Mouse (Mus musculus) stomach, postnatal 0 days (tissue): ENCODE data around the gene Mpp2. TPM values are rescaled to one million over a fixed set of nuclear protein-coding genes. Genes with fewer than 3 reads are reported as not detected.

ENCODE experiments used
- ATAC-seq: fragments of 200-750 bp; cut with Nextera tagmentation; 2 replicates; pipeline ENCODE4 v1.8.0; 2017; ENCODE audit not compliant: low FRiP score, low TSS enrichment
- DNase-seq: peaks from one replicate; pipeline ENCODE4 v3.0.0-alpha.2; 2016; ENCODE audit warnings: low spot score
- H3K27ac ChIP-seq: fragments of 300-500 bp; sonication (generic); replicated peaks from 2 replicates; pipeline ENCODE4 v1.5.1; 2014; ENCODE audit warnings: mild to moderate bottlenecking, control low read depth
- H3K27me3 ChIP-seq: fragments of 300-500 bp; sonication (generic); 2 replicates; pipeline ENCODE4 v1.6.1; 2014; ENCODE audit warnings: low read length; ENCODE audit not compliant: control insufficient read depth, insufficient read depth
- H3K36me3 ChIP-seq: fragments of 300-500 bp; sonication (generic); 2 replicates; pipeline ENCODE4 v1.6.1; 2014; ENCODE audit warnings: low read length, mixed read lengths; ENCODE audit not compliant: control insufficient read depth, insufficient read depth
- H3K4me1 ChIP-seq: fragments of 300-500 bp; sonication (generic); replicated peaks from 2 replicates; pipeline ENCODE4 v1.6.1; 2014; ENCODE audit warnings: antibody characterized with exemption; ENCODE audit not compliant: control insufficient read depth, insufficient read depth
- H3K4me2 ChIP-seq: fragments of 300-500 bp; sonication (generic); replicated peaks from 2 replicates; pipeline ENCODE4 v1.6.1; 2014; ENCODE audit warnings: low read depth, mild to moderate bottlenecking, control low read depth, moderate library complexity
- H3K4me3 ChIP-seq: fragments of 300-500 bp; sonication (generic); 2 replicates; pipeline ENCODE4 v1.5.1; 2014; ENCODE audit warnings: low read depth, low read length, control low read depth
- H3K9ac ChIP-seq: fragments of 300-500 bp; sonication (generic); 2 replicates; pipeline ENCODE4 v1.6.1; 2014; ENCODE audit warnings: mild to moderate bottlenecking, low read length, control low read depth, mixed read lengths
- H3K9me3 ChIP-seq: fragments of 300-500 bp; sonication (generic); 2 replicates; pipeline ENCODE4 v1.6.1; 2016; ENCODE audit warnings: low read length; ENCODE audit not compliant: control insufficient read depth
- CTCF ChIP-seq: IDR thresholded peaks from 2 replicates; pipeline ENCODE4 v1.5.1; 2016; ENCODE audit warnings: antibody characterized with exemption, low read depth, mild to moderate bottlenecking, moderate library complexity
- EP300 ChIP-seq: optimal IDR thresholded peaks from 2 replicates; pipeline ENCODE3; 2016; ENCODE audit warnings: antibody characterized with exemption
- WGBS: fragments of 180-500 bp; shearing (Covaris S2); extraction: QIAGEN DNeasy Blood & Tissue Kit; methylation state at CpG from one replicate; pipeline ENCODE4 v1.1.7; 2014; 5-methylcytosine and 5-hydroxymethylcytosine counted together
- polyA plus RNA-seq: library from polyadenylated mRNA; unstranded; fragments of >200 nt; fragmentation: Nextera tagmentation; extraction: Ambion mirVana; gene quantifications from 2 replicates; pipeline ENCODE4 v1.2.1, GENCODE M21; 2015

Mpp2 gene
- polyA plus RNA-seq, result 2.8 and 3.4 TPM in 2 replicates

DNA sequence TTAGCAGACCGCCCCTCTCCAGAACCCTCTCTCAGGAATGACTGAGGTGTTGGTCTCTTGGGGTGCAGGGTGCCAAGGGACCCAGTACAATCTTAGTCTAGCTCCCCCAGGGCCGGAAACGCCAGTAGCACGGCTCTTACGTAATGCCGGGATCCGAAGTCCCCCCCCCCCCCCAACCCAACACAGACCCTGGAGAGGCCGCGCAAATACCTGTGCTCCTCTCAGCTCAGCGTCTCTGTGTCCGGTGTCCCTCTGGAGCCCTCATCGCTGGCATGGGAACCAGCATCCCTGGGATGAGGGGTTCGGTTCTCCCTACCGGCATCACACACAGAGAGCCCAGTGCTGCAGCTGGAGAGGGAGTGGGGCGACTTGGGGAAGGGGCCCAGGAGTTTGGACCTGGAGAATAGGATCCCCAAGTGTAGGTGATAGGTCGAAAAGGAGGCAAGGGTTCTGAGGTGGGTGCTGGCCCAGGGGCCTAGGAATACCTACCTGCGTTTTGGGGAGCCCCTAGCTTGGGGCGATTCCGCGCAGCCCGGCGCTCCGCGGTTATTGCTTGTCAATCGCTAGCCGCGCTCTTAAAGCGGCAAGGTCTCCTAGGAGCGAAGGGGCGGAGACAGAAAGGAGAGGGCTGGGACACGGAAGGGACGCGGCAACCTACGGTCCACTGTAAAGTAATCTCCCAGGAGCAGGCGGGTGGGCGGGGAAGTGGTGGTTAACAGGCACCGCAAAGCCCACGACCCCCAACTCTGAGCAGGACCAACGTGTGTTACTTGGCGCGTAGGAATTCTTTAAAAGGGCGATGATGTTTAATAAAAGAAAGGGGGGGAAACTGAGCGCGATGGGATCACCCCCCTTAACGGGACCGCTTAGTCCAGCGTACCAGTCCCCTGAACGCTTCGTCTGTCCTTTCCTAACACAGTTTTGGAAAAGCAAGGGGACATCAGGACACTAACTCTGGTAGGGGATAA lies at the start of gene Mpp2:
TSS of gene Mpp2 (minus strand) at position 585 of the 968 bp plus-strand sequence.
- Histone ChIP-seq H3K4me3 (peak within 1 kb of the TSS; percentile 61), H3K27me3 (no peaks in the 10 kb centered on the region), H3K36me3 (no peaks in the 10 kb centered on the region), H3K9me3 (no peaks in the 10 kb centered on the region), H3K9ac (peak within 1 kb of the TSS; percentile 63), H3K4me2 (peak within 1 kb of the TSS; percentile 96), H3K4me1 (no peaks in the 10 kb centered on the region), H3K27ac (peak within 1 kb of the TSS; percentile 75)
- peak; percentile 62 for ATAC-seq
- peak; percentile 82 for DNase-seq
- WGBS, result under 1% methylated on average over 48 of the region's 49 CpGs
- no peak for TF ChIP-seq CTCF
- no peak for TF ChIP-seq EP300

DNA sequence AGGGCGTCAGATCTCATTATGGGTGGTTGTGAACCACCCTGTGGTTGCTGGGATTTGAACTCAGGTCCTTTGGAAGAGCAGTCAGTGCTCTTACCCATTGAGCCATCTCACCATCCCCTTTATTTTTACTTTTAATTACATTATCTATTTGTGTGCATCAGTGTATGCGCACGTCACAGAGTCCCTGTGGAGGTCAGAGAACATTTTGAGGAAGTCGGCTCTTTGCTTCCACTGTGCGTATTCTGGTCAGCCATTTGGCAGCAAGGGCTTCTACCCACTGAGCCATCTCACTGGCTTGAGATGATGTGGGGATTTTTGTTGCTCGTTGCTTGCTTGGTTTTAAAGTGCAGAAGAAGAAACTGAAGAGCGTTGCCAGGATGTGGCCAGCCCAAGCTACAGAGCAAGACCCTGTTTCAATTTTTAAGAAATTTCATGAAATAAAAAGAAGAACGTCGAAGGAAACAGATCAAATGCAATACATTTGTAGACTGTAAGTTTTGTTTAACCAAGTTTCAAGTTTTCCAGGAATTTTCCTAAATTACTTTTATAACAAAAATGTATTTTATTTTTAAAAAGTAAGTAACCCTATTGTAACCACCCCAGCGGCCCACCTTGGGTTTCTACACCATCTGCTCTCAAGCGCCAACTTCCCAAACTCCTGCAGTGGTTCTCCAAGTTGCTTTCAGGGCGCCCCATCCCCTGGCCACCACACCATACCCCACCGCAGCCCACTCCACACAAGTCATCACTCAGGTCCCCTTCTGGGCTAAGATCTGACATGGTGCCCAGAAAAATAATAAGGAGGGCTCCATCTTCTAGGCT lies 49.5 kb upstream of the Mpp2 start:
- DNase-seq (no peak), ATAC-seq (no peak)
- no peaks in the 10 kb centered on the region for H3K36me3 ChIP-seq
- no peaks in the 10 kb centered on the region for H3K9me3 ChIP-seq
- no peak for TF ChIP-seq EP300
- TF ChIP-seq CTCF, result no peak
- H3K9ac ChIP-seq, result no peak overlapping the region
- H3K4me2 ChIP-seq, result peak overlapping the region; percentile 44
- 44% methylated on average over 13 of the region's 13 CpGs for WGBS
- H3K4me3 ChIP-seq, result 0 out of 2 replicates have a peak overlapping the region, but pooled peaks have one; percentile 23
- H3K27me3 ChIP-seq, result no peaks in the 10 kb centered on the region
- H3K4me1 ChIP-seq, result no peaks in the 10 kb centered on the region
- H3K27ac ChIP-seq, result no peak overlapping the region

DNA sequence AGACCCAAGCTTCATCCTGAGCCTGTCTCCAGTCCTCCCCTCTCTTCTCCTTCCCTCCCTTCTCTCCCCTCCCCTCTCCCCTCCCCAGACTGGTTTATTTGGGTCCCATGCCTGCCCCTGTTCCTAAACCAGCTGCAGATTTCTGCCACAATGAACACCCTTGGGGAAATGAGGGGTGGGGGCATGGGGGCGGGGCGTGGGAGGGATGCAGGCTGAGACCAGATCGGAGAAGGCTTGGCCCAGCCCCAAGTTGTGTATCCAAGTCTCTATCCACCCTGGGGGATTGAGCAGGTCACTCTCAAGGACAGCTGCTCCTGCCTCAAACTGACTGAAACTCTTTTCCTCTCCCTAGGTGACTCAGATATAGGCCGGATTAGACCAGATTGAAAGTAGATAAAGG lies 46.2 kb upstream of the Mpp2 start:
- Histone ChIP-seq H3K4me1 (no peaks in the 10 kb centered on the region), H3K4me3 (no peak overlapping the region), H3K27me3 (no peaks in the 10 kb centered on the region), H3K9ac (no peak overlapping the region), H3K9me3 (no peaks in the 10 kb centered on the region), H3K36me3 (no peaks in the 10 kb centered on the region), H3K27ac (no peak overlapping the region), H3K4me2 (no peak overlapping the region)
- DNase-seq, result no peak
- TF ChIP-seq CTCF (no peak), EP300 (no peak)
- WGBS, result 24% methylated on average over 4 of the region's 4 CpGs
- ATAC-seq, result no peak

DNA sequence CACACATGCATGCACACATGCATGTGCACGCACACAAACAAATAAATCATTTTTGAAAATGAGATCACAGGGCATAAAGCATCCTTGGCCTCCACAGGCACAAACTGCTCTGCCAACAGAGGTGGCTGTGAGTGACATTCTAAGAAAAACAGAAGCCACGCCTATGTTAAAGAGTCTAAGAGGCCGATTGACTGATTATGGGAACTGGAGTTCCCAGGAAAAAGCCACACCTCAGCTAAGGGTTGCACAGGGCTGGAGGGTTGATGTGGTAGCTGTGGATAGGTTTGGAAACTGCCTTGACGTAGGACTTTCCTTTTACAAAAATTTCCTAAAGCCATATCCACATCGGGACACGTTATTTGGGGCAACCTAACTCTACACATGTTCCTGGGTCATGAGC lies 29.1 kb upstream of the Mpp2 start:
- no peak overlapping the region for H3K27ac ChIP-seq
- no peak overlapping the region for H3K9ac ChIP-seq
- H3K27me3 ChIP-seq, result no peaks in the 10 kb centered on the region
- no peaks in the 10 kb centered on the region for H3K9me3 ChIP-seq
- H3K4me1 ChIP-seq, result no peaks in the 10 kb centered on the region
- 61% methylated on average over 6 of the region's 6 CpGs for WGBS
- peak; percentile 51 for DNase-seq
- no peaks in the 10 kb centered on the region for H3K36me3 ChIP-seq
- H3K4me3 ChIP-seq, result no peak overlapping the region
- no peak for TF ChIP-seq EP300
- TF ChIP-seq CTCF, result no peak
- H3K4me2 ChIP-seq, result no peak overlapping the region
- ATAC-seq, result peak; percentile 83

DNA sequence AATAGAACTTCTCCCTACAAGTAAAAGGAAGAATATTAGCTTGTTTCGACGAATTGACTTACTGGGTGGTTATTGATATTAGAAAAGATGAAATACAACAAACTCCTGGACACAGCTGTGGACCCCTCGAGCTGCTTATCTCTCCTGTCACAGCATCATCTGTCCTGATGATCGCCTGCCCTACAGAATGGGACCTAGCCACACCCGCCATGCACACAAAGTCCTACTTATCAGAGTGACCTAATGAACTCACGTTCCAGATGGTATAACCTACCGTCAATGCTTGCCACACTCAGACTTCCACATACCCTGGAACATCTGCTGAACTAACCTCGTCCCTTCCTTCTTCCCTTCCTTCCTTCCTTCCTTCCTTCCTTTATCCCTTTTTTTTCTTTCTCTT lies 27.9 kb upstream of the Mpp2 start:
- no peak for DNase-seq
- no peak for ATAC-seq
- 36% methylated on average over 8 of the region's 8 CpGs for WGBS

More for the DNA sequence above, 27.9 kb upstream of the Mpp2 start:
- no peak overlapping the region for H3K4me2 ChIP-seq
- no peaks in the 10 kb centered on the region for H3K4me1 ChIP-seq
- no peaks in the 10 kb centered on the region for H3K36me3 ChIP-seq
- H3K9ac ChIP-seq, result no peak overlapping the region
- no peak overlapping the region for H3K27ac ChIP-seq
- TF ChIP-seq EP300 (no peak), CTCF (no peak)
- H3K9me3 ChIP-seq, result no peaks in the 10 kb centered on the region
- no peak overlapping the region for H3K4me3 ChIP-seq
- no peaks in the 10 kb centered on the region for H3K27me3 ChIP-seq
